11 mouse cellular contexts compared by ENCODE assay signal in the genomic region with DNA sequence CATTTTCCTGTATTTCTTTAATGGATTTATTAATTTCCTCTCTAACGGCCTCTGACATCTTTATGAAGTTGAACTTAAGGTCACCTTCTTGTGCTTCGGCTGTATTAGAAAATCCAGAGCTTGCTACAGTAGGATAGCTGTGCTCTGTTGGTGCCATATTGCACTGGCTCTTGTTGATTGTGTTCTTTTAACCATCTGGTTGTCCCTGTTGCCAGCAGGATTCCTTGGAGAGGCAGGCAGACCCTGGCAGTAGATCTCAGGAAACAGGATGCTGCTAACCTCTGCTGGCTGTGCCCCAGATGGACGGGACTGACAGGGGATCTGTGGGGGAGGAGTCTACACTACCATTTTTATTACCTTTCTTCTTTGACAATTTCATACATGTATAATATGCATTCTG.
DNase-seq lines count a peak whose midpoint lies in the region.
"Had no signal": no experiment of that assay in that cellular context is flagged by ENCODE, and none has a peak within 500 bp of the region (broad histone marks: within the 10 kb centered on the region; RNA-seq: fewer than 3 reads in every experiment).

No protein-coding gene starts in this region.

- peak; percentile 6 for DNase-seq in embryo, embryonic 11 days
- DNase-seq in embryo, embryonic 10.5 days (ENCODE audit: low spot score): no peak
- peak; percentile 22 to 24 for DNase-seq in kidney, postnatal 4 days
- no peak for DNase-seq in kidney, adult 11 months
- DNase-seq in cerebellum, postnatal 14 days: peak; percentile 82 to 84
- peak; percentile 65 for DNase-seq in layer of hippocampus, adult 9-11 months
- DNase-seq in liver: no peak
- no peak for DNase-seq in lung, adult 18-20 months
- DNase-seq: adrenal gland, adult 8-10 months; lung, embryonic 14.5 days; right cerebral cortex, postnatal 14 days had no signal

Comparison
In these comparisons a context has a peak if more than half of its experiments do, and no peak if none do; other contexts are left out.
1. DNase-seq: peak in embryo, embryonic 11 days (single experiment), kidney, postnatal 4 days (2 of 2), cerebellum, postnatal 14 days (2 of 2) and layer of hippocampus, adult 9-11 months (single experiment); none in embryo, embryonic 10.5 days (single experiment), kidney, adult 11 months (single experiment), liver (single experiment) and lung, adult 18-20 months (0 of 2).